ENCODE assay signal across 8 mouse cellular contexts in the genomic region with DNA sequence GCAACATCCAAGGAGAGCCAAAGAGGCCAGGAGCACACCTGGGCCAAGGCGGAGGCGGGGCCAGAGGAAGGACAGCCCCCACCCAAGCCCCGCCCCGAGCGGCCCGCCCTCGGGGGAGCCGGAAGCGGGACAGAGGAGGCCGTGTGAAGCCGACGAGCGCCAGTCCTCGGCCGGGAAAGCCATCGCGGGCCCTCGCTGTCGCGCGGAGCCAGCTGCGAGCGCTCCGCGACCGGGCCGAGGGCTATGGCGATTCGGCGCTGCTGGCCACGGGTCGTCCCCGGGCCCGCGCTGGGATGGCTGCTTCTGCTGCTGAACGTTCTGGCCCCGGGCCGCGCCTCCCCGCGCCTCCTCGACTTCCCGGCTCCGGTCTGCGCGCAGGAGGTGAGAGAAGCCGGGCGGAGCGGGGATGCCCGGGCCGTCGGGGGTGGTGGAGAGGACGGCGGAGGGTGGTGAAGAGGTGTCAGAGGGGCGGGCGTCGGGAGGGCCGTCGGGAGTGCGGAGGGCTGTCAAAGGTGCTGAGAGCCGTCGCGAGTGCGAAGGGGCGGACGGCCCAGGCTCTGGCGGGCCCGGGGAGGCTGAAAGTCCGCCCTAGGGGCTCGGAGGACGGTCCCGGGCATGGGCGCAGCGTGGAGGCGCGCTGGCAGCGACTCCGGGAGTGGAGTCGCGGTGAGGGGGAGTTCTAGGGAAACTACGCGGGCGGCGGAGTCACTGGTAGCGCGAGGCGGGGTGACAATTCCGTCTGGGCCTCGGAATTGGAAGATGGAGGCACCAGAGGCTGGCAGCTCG. TPM values are rescaled to one million over a fixed set of nuclear protein-coding genes. Genes with fewer than 3 reads are reported as not detected.
DNase-seq lines count a peak whose midpoint lies in the region; ATAC-seq and TF ChIP-seq lines count a peak whose summit lies in the region.

Gene Il17ra (plus strand): TSS at position 162 of the 786 bp plus-strand sequence.

- H3K9ac ChIP-seq in hindbrain, embryonic 14.5 days = peak within 1 kb of the TSS; percentile 55
- peak within 1 kb of the TSS; percentile 58 for H3K9ac ChIP-seq in limb, embryonic 14.5 days (ENCODE audit: low read depth, low read length, severe bottlenecking)
- peak within 1 kb of the TSS; percentile 52; the same call in 1 of the 2 replicates for H3K9ac ChIP-seq in midbrain, embryonic 14.5 days (replicated peaks; ENCODE audit: low read length)

- H3K27ac ChIP-seq in brown adipose tissue, adult 24 weeks (replicated peaks; ENCODE audit: low read depth, low read length) = peak within 1 kb of the TSS; percentile 46; the same call in 1 of the 2 replicates
- no peak within 1 kb of the TSS for H3K27ac ChIP-seq in hindbrain, embryonic 14.5 days
- H3K27ac ChIP-seq in limb, embryonic 14.5 days (replicated peaks; ENCODE audit: low read depth, low read length) = no peak within 1 kb of the TSS
- H3K27ac ChIP-seq in midbrain, embryonic 14.5 days (replicated peaks; ENCODE audit: low read depth, low read length) = no peak within 1 kb of the TSS

- 0% methylated on average over 69 of the region's 90 CpGs for WGBS in hindbrain, embryonic 14.5 days
- under 1% methylated on average over 71 of the region's 90 CpGs for WGBS in limb, embryonic 14.5 days
- WGBS in midbrain, embryonic 14.5 days = under 1% methylated on average over 89 of the region's 90 CpGs

- TF ChIP-seq POLR2A in limb, embryonic 14.5 days (IDR thresholded peaks at IDR 0.05; ENCODE audit: borderline replicate concordance, extremely low read depth, insufficient read depth, insufficient read length) = no peak

- DNase-seq in frontal cortex, adult 2 months (ENCODE audit: extremely low spot score in 1 of 2, low spot score in 1 of 2) = peak in 1 of 2 experiments; percentile 60
- DNase-seq in frontal cortex, postnatal 14 days (ENCODE audit: low spot score in 2 of 2) = no peak
- DNase-seq in forelimb bud, embryonic 11.5 days (ENCODE audit: low read depth, low spot score) = peak; percentile 51
- peak; percentile 48 for DNase-seq in hindbrain, embryonic 14.5 days (ENCODE audit: low spot score)
- DNase-seq in limb, embryonic 14.5 days (ENCODE audit: low spot score) = peak; percentile 36
- peak; percentile 73 for DNase-seq in midbrain, embryonic 14.5 days
- DNase-seq in spleen, postnatal 14 days (ENCODE audit: low spot score in 2 of 2) = peak; percentile 76 to 80

- no peaks in the 10 kb centered on the region for H3K36me3 ChIP-seq in hindbrain, embryonic 14.5 days (replicated peaks; ENCODE audit: control insufficient read depth, insufficient read depth)
- no peaks in the 10 kb centered on the region for H3K36me3 ChIP-seq in limb, embryonic 14.5 days (ENCODE audit: control insufficient read depth, insufficient read depth, low read length)
- H3K36me3 ChIP-seq in midbrain, embryonic 14.5 days (ENCODE audit: control insufficient read depth, insufficient read depth, low read length) = no peaks in the 10 kb centered on the region

- H3K4me1 ChIP-seq in brown adipose tissue, adult 24 weeks (ENCODE audit: control insufficient read depth, insufficient read depth, insufficient read length, low read length) = peaks cover 3% of the 10 kb centered on the region; the same call in 1 of the 2 replicates
- peaks cover 7% of the 10 kb centered on the region; the same call in 1 of the 2 replicates for H3K4me1 ChIP-seq in hindbrain, embryonic 14.5 days (replicated peaks; ENCODE audit: control insufficient read depth, insufficient read depth, low read length)
- peaks cover 12% of the 10 kb centered on the region for H3K4me1 ChIP-seq in limb, embryonic 14.5 days (ENCODE audit: control insufficient read depth, insufficient read depth, low read length)
- H3K4me1 ChIP-seq in midbrain, embryonic 14.5 days (ENCODE audit: control insufficient read depth, insufficient read depth, low read length) = peaks cover 8% of the 10 kb centered on the region

- H3K9me3 ChIP-seq in hindbrain, embryonic 14.5 days (ENCODE audit: control insufficient read depth, low read length) = no peaks in the 10 kb centered on the region
- H3K9me3 ChIP-seq in limb, embryonic 14.5 days (ENCODE audit: control insufficient read depth, low read length) = no peaks in the 10 kb centered on the region
- no peaks in the 10 kb centered on the region for H3K9me3 ChIP-seq in midbrain, embryonic 14.5 days (ENCODE audit: control insufficient read depth, low read length)

- H3K27me3 ChIP-seq in hindbrain, embryonic 14.5 days (ENCODE audit: control insufficient read depth, insufficient read depth, low read length) = peaks cover 37% of the 10 kb centered on the region
- peaks cover 40% of the 10 kb centered on the region for H3K27me3 ChIP-seq in limb, embryonic 14.5 days (ENCODE audit: control insufficient read depth, insufficient read depth, low read length)
- H3K27me3 ChIP-seq in midbrain, embryonic 14.5 days (ENCODE audit: control insufficient read depth, insufficient read depth, low read length) = peaks cover 29% of the 10 kb centered on the region

- H3K4me2 ChIP-seq in hindbrain, embryonic 14.5 days (replicated peaks) = peak within 1 kb of the TSS; percentile 64
- H3K4me2 ChIP-seq in limb, embryonic 14.5 days (replicated peaks; ENCODE audit: low read depth, low read length, severe bottlenecking) = peak within 1 kb of the TSS; percentile 62
- peak within 1 kb of the TSS; percentile 61 for H3K4me2 ChIP-seq in midbrain, embryonic 14.5 days (ENCODE audit: low read length)

- H3K4me3 ChIP-seq in brown adipose tissue, adult 24 weeks (ENCODE audit: insufficient read depth, low read depth, low read length) = peak within 1 kb of the TSS; percentile 68
- peak within 1 kb of the TSS; percentile 46 for H3K4me3 ChIP-seq in hindbrain, embryonic 14.5 days (replicated peaks; ENCODE audit: low read length)
- peak within 1 kb of the TSS; percentile 63 for H3K4me3 ChIP-seq in limb, embryonic 14.5 days (replicated peaks; ENCODE audit: low read length)
- H3K4me3 ChIP-seq in midbrain, embryonic 14.5 days (replicated peaks; ENCODE audit: low read depth, low read length) = peak within 1 kb of the TSS; percentile 51

- peak; percentile 73 for ATAC-seq in hindbrain, embryonic 14.5 days (ENCODE audit: low FRiP score)
- ATAC-seq in limb, embryonic 14.5 days (ENCODE audit: low FRiP score, low read depth) = peak; percentile 76
- peak; percentile 72 for ATAC-seq in midbrain, embryonic 14.5 days (ENCODE audit: low FRiP score, low TSS enrichment)

RNA-seq across cellular contexts. Expression of gene Il17ra, which starts in this region (rescaled TPM):
- 10.1 and 13.2 TPM in 2 replicates for polyA plus RNA-seq in frontal cortex, adult 2 months (2012; rRNA removed)
- 2.0 and 2.2 TPM in 2 replicates for polyA plus RNA-seq in brown adipose tissue, adult 24 weeks (2012; ENCODE audit: insufficient read depth, insufficient read length, missing spikeins)
- polyA plus RNA-seq in hindbrain, embryonic 14.5 days (2014; fragmentation: Nextera tagmentation; extraction: Ambion mirVana) = 2.2 and 3.6 TPM in 2 replicates
- polyA plus RNA-seq in limb, embryonic 14.5 days (2012; rRNA removed) = 6.0 and 8.4 TPM in 2 replicates
- 3.1 and 3.7 TPM in 2 replicates for polyA plus RNA-seq in limb, embryonic 14.5 days (2014; fragmentation: Nextera tagmentation; extraction: Ambion mirVana)
- polyA plus RNA-seq in midbrain, embryonic 14.5 days (2014; fragmentation: Nextera tagmentation; extraction: Ambion mirVana) = 1.6 and 2.8 TPM in 2 replicates

Comparison
In these comparisons a context has a peak if more than half of its experiments do, and no peak if none do; other contexts are left out.
1. DNase-seq: peak in forelimb bud, embryonic 11.5 days (single experiment), hindbrain, embryonic 14.5 days (single experiment), limb, embryonic 14.5 days (single experiment), midbrain, embryonic 14.5 days (single experiment) and spleen, postnatal 14 days (2 of 2); none in frontal cortex, postnatal 14 days (0 of 2).
2. Peak in every context shown above with its lines, with median percentiles within 50 percentile points of each other: H3K4me3 ChIP-seq, ATAC-seq, H3K4me2 ChIP-seq and H3K9ac ChIP-seq.